Mouse (Mus musculus) layer of hippocampus, adult 8-10 months (tissue): ENCODE measurements around the gene Napepld. TPM values are rescaled to one million over a fixed set of nuclear protein-coding genes. Genes with fewer than 3 reads are reported as not detected.
A peak's percentile ranks its signal among the peaks of the same experiment; 100 is the strongest.
"Not testable (repeated sequence)": the region's sequence is repeated elsewhere in the genome, so short reads cannot be mapped to it uniquely, and the experiment has no call there.

ENCODE experiments used
- DNase-seq, 2 experiments: peaks; one replicate each; pipeline ENCODE4 v3.0.0; 2022; ENCODE audit warnings: low spot score in 2 of 2
- total RNA-seq, 4 experiments: library from RNA; stranded (reverse); gene quantifications; 2 replicates each; pipeline ENCODE4 v1.2.4; 2022

Gene Napepld
- total RNA-seq, 4 experiments from 2014 or later: 21.7 to 28.2 (median 23.9) TPM

- DNase-seq: no peak
These were observed 33.7 kb downstream of the Napepld start for GRCm38 (mm10) chr5:21667191-21668137.

DNA sequence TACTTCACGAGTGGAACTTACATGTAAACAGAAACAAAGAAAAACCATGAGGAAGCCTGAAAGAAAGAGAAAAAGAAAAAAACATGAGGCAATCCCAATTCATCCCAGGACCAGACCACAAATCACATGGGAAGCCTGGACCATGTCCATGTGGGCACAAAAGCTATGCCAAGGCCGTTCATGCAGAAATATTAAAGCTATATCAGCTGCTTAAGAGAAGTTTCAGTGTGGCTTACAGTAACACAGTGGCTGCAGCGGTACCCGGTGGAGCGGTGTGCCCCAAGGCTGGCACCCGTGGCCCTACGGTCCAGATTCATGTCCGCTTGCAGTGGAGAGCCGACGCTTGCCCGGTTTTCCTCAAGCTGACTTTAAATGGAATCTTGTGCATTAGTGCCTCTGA, 38.1 kb downstream of the Napepld start:
- DNase-seq: no peak

- peak in 1 of 2 experiments; percentile 44 for DNase-seq
These were observed 40.3 kb downstream of the Napepld start for GRCm38 (mm10) chr5:21660850-21661249.

DNA sequence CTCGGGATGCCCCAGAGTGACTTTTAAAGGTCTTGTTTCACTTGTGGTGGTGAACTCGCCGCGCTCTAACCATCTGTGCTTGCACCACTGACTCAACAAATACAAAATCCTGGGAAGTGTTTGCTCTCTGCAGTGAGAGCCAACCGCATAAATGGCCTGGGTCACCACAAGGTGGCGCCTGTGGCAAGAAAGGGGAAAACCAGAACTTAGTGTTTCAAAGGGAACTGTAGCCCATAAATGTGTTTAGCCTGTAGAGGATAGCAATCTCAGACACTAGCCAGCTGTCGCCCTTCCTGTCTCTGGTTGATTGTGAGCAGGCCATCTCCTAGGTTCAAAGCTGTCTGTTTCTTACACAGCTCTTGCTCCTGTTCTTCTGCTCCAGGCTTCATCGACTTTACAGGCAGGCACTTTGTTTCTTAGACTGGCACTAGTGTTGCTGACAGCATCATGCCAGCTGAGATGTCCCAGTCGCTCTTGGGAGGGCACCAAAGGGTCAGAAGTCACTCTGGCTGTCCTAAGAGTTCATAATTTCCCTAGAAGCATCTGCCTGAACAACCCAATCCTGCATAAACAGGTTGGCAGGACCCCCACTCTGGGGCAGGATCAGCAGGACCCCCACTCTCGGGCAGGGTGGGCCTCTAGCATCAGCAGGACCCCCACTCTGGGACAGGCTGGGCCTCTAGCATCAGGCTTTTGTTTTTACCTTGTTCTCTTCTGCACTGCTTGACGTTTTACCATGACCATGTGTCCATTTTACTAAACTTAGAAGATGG, 42.4 kb downstream of the Napepld start:
- peak; percentile 72 to 77 for DNase-seq

DNA sequence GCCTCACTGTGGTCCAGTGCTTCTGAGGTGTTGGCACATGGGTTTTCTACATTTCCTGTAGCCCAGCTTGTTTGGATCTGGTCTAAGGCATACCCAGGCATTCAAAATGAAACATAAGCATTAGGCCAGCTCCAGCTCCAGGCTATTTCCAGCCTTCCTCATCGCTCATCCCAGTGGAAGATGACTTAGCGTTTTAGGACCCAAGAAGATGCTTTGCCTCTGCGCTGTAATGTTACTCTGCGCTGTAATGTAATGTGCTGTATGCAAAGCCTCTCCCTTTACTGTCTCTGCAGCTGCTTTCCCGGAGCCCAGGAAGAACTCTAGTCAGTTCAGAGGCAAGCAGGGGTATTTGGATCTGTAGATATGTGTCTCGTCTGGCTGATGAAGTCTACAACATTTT, 43.2 kb downstream of the Napepld start:
- DNase-seq: no peak

- no peak for DNase-seq
These were observed 44.3 kb downstream of the Napepld start for GRCm38 (mm10) chr5:21656912-21657311.

- no peak for DNase-seq
These were observed 49.1 kb downstream of the Napepld start for GRCm38 (mm10) chr5:21651885-21652612.

DNA sequence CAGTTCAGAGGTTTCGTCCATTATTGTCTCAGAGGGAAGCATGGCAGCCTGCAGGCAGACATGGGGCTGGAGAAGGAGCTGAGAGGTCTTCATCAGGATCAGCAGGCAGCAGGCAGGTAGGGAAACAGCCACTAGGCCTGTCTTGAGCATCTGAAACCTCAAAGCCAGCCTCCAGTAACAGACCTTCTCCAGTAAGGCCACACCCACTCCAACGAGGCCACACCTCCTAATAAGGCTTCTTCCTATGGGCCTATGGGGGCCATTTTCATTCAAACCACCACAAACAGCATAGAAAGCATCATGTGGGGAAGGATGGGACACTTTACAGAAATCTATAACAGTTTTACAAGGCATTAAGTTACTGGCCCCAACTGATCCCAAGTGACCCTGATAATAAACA, 50.5 kb downstream of the Napepld start:
- DNase-seq: no peak

GRCm38 (mm10) chr5:21646133-21646491, 55.1 kb downstream of the Napepld start:
- DNase-seq: no peak

GRCm38 (mm10) chr5:21645439-21646132, 55.6 kb downstream of the Napepld start, which contains the start of the genes Fbxl13 and Armc10:
Gene Fbxl13, minus strand, starts transcription at chr5:21645634.
Gene Armc10, plus strand, starts transcription at chr5:21645813.
- DNase-seq: peak; percentile 90

- peak in 1 of 2 experiments; percentile 31 for DNase-seq
These were observed 56.2 kb downstream of the Napepld start for GRCm38 (mm10) chr5:21644891-21645438.

GRCm38 (mm10) chr5:21643606-21644005, 57.6 kb downstream of the Napepld start:
- no peak for DNase-seq

- DNase-seq: peak in 1 of 2 experiments; percentile 67
These were observed 60.2 kb downstream of the Napepld start for GRCm38 (mm10) chr5:21640961-21641360.

GRCm38 (mm10) chr5:21625916-21626315, 75.3 kb downstream of the Napepld start:
- no peak for DNase-seq

DNA sequence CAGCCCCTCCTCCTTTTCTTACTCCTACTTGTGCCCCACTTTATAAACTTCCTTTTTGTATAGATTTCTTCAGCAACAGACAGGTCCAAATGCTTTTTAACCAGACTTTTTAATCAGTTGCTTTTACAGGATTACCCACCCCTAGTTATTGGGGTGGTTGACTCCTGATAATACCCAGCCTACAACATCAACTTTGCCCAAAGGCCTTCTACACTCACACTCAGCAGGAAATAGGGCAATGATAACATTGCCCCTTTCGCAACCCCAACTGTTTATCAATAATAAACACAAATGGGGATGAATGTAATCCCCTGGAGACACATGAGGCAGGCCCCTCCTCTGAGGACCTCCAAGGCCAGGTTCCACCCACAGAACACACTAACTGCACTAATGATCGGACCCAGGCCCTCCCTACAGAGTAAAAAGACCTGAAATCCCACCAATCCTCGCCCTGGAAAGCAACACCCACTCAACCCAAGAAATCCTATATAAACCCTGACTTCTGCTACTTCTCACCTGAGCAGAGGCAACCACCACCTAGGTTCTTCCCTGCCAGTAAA, 84.7 kb downstream of the Napepld start:
- DNase-seq: no peak

- not testable (repeated sequence) for DNase-seq
These were observed 86.9 kb downstream of the Napepld start for GRCm38 (mm10) chr5:21614299-21614698.
